Mouse (Mus musculus): ENCODE results near the gene Mfsd11.
"Not testable (repeated sequence)": the region's sequence is repeated elsewhere in the genome, so short reads cannot be mapped to it uniquely, and the experiment has no call there.

The Mfsd11 gene

GRCm38 (mm10) chr11:116848086-116848876 lies 4.0 kb upstream of the Mfsd11 start:
- no peak for DNase-seq

GRCm38 (mm10) chr11:116848877-116849178 lies 3.4 kb upstream of the Mfsd11 start:
- DNase-seq = not testable (repeated sequence)

DNA sequence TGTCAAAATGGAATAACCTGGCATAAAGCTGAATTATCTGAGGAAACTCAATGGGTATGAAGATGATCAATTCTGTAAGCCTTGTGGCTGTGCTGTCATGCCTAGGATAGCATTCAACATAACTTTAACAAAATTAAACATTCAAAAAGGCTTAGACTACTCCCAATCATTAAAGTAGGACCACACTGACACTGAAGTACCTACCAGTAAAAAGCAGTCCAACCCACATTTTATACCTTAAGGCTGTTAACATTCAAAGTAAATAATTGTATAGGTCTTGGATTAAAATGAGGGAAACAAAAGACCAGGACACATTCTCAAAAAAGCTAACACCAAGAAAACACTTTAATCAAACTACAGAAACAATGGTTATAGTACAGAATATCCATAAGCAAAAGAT lies 2.7 kb upstream of the Mfsd11 start:
- DNase-seq = no peak

- no peak for DNase-seq
Measured at GRCm38 (mm10) chr11:116850085-116850484, 2.2 kb upstream of the Mfsd11 start.

GRCm38 (mm10) chr11:116850833-116851477 lies 1.3 kb upstream of the Mfsd11 start:
- DNase-seq = no peak

GRCm38 (mm10) chr11:116851576-116852290 lies 507 bp upstream of the Mfsd11 start:
- no peak for DNase-seq

DNA sequence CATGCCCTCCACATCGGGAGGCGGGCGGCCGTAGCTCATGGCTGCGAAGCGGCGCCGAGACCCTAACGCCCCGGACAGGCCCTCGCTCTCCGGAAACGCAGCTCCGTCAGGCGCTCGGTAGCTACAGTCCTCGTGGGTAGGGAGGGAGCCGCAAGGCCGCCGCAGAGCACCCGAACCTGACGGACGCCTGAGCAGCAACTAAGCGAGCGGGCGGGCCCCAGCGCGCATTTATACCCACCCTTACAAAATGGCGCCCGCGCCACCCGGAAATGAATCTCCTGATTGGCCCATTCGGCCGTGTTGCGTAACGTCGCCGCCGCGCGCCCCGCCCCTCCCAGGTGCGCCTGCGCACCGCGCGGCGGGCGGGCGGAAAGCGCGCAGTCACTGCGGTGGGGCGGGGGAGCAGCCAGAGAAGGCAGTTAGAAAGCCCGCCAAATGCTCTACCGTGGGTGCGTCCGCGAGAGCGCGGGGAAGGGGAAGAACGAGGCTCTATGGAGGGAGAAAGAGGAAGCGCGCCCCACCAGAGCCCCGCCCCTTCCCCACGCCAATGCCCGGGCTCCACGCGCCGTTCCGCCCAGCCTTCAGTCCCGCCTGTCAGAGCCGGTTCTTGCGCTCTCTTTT lies 761 bp downstream of the Mfsd11 start, which contains the start of gene Srsf2:
Srsf2 (minus strand) TSS at position 204 of the 621 bp plus-strand sequence.
- DNase-seq = peak; percentile 97

GRCm38 (mm10) chr11:116853512-116853928 lies 1.3 kb downstream of the Mfsd11 start:
- peak; percentile 98 for DNase-seq

GRCm38 (mm10) chr11:116854279-116854678 lies 2.0 kb downstream of the Mfsd11 start:
- no peak for DNase-seq

- DNase-seq = no peak
Measured at GRCm38 (mm10) chr11:116857183-116857850, 5.1 kb downstream of the Mfsd11 start.

- no peak for DNase-seq
Measured at GRCm38 (mm10) chr11:116864444-116864843, 12.2 kb downstream of the Mfsd11 start.

- DNase-seq = no peak
Measured at GRCm38 (mm10) chr11:116865945-116866585, 13.8 kb downstream of the Mfsd11 start.

GRCm38 (mm10) chr11:116868129-116868528 lies 15.9 kb downstream of the Mfsd11 start:
- no peak for DNase-seq

- no peak for DNase-seq
Measured at GRCm38 (mm10) chr11:116869223-116869622, 17.0 kb downstream of the Mfsd11 start.

- no peak for DNase-seq
Measured at GRCm38 (mm10) chr11:116869641-116870040, 17.4 kb downstream of the Mfsd11 start.

- DNase-seq = no peak
Measured at GRCm38 (mm10) chr11:116871538-116871937, 19.3 kb downstream of the Mfsd11 start.

DNA sequence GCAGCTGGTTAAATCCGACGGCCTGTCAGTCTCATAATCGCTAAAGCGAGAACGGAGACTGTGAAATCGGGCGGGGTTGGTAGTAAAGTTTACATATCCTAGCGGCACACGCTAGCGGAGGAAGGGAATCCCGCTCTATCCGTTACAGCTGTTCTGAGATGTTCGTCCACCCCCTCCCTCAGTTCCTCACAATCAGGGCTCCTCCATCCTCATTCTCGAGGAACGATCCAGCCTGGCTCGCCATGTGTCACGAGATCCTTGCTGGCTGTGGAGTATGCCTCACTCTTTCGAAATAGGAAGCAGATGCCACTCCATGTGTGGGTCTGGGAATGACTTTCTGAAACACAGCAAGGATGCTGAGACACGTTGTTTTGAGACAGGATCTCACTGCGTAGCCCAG lies 21.7 kb downstream of the Mfsd11 start:
- DNase-seq = no peak

DNA sequence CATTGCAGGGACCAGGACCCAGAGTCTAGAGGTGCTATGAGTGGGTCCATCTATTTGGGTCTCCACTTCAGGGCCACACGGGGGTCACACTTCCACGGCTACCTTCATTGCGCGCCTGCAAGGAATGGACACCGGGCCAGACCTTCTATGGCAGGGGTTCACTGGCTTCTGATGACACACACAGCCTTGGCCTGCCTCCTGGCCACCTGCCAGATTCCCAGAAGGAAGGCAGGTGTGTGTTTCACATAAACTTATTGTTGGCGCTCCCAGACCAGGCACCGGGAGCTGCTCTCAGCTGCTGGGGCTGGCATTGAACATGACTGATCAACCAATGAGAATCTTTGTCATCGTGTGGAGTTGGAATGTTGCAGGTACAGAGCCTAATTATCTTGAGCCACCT lies 26.2 kb downstream of the Mfsd11 start:
- no peak for DNase-seq

DNA sequence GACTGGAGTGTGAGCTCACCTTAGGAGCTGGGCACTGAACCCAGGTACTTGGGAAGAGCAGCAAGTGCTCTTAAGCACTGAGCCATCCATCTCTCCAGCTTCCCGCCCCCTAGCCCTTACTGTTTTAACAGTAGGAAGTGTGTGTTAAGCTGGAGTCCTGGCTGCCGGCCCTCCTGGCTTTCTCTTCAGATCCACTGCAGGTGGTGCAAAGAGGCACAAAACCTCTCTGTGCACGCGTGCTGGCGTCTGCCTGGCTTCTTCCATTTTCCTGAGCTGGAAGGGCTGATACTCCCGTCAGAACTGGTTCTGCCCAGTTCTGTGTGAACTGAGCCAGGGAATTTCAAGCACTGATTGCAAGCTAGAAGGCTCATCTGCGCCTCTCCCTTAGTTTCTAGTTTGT lies 28.6 kb downstream of the Mfsd11 start:
- no peak for DNase-seq

DNA sequence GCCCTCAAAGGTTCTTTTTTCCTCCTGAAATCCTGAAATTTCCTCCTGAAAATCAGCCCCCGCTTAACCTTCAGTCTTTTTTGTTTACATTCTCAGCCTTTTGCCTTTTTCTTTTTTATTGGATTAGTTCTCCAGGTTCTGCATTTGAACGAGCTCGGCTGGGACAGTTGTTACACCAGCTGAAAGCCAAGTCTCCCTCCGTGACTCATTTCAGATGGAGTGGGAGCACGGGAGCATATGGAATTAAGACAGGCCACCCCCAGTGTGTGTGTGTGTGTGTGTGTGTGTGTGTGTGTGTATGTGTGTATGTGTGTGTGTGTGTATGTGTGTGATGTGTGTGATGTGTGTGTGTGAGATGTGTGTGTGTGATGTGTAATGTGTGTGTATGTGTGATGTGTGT lies 29.2 kb downstream of the Mfsd11 start:
- no peak for DNase-seq

DNA sequence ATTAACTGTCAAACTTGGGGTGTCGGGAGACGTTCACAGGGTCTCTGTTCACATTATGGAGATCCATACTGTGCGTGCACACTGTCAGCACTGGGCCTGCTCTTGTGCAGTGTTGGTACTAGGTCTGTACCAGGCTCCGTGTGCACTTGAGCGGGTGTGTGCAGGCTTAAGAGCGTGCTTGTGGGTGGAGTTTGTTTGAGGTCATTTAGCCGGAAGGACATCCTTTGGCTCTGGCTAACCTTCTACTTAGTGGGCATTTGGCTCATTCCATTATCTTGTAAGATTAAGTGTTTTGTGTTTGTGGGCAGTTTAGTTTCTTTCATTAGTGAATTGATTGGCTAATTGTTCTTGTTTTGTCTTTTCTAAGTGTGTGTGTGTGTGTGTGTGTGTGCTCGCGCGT lies 30.2 kb downstream of the Mfsd11 start:
- no peak for DNase-seq

GRCm38 (mm10) chr11:116884061-116884460 lies 31.8 kb downstream of the Mfsd11 start:
- DNase-seq = no peak

All from lung, postnatal 10 days (tissue).